Mouse (Mus musculus): ENCODE measurements around the gene Carm1.

Carm1 gene

DNA sequence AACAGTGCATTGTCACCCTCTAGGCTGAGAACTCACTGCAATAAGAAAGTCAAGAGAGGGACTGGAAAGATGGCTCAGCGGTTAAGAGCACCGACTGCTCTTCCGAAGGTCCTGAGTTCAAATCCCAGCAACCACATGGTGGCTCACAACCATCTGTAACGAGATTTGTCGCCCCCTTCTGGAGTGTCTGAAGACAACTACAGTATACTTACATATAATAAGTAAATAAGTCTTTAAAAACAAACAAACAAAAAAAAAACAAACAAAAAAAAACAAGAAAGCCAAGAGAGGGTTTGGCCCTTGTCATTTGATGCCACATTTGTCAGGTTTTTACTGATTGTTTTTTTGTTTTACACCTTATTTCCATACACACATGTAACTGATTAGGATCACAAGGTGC is 57.4 kb downstream of the Carm1 start:
- in situ Hi-C loops (cut with MboI; ENCODE audit: unreplicated experiment in 2 of 2): loop anchor here (5.0 to 25.0 kb wide), 6 partner anchors 33 to 967 kb away; partner anchors contain the start of genes Fbxl12 (in 1 of the 2), Spc24 (in 1 of the 2) and Ubl5 (in 1 of the 2)

DNA sequence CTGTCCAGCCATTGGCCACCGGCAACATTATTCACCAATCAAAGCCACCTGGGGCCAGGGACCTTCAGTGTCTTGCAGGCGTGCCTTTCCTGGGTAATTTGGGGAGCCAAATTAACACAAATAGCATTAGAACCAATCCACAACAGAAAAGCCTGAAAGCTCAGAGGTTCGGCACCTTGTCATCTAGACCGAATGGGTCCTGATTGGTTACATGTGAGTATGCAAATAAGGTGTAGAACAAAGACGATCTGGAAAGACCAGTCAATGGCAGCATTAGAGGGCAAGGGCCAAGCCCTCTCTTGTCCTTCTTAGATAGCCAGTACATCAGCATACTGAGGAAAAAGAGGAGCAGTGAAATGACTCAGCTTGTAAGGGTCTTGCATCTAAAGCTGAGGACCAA is 59.2 kb downstream of the Carm1 start:
- in situ Hi-C loops (cut with MboI; ENCODE audit: unreplicated experiment in 2 of 2): loop anchor here (10.0 to 25.0 kb wide), 2 partner anchors 59 to 969 kb away; partner anchors contain the start of genes Fbxl12 (in 1 of the 2) and Ubl5 (in 1 of the 2)

DNA sequence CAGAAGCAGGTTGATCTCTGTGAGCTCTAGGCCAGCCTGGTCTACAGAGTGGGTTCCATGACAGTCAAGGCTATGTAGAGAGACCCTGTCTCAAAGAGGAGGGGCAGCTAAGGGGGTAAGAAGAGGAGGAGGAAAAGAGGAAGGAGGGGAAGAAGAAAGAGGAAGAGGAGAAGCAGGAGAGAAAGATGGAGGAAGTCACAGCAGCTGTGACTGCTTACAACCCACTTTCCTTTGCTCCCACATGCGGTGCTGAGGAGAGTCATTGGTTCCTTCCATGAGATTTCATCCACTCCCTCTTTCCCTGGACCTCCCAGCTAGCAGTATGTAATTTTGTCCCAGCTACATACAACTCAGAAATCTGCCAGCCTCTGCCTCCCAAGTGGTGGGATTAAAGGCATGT is 60.0 kb downstream of the Carm1 start:
- in situ Hi-C loops (cut with MboI; ENCODE audit: unreplicated experiment in 2 of 2): loop anchor here (10.0 to 25.0 kb wide), 2 partner anchors 58 to 969 kb away; partner anchors contain the start of genes Fbxl12 (in 1 of the 2) and Ubl5 (in 1 of the 2)

DNA sequence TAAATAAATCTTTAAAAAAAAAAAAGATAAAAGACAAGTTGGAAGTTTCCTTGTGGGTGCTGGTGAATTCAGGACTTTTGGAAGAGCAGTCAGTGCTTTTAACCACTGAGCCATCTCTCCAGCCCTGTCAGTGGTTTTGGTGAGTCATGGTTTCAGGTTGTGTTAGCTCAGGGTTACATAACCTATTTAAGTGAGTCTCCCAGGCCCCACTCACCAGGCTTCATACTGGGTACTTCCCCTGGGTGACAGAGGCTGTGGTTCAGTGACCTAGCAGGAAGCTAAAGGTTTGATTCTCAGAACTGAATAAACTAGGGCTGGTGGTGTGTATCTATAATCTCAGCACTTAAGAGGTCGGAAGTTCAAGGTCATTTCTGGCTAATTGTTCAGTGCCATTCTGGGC is 63.2 kb downstream of the Carm1 start:
- in situ Hi-C loops (cut with MboI; ENCODE audit: unreplicated experiment in 2 of 2): loop anchor here (10.0 to 25.0 kb wide), 2 partner anchors 55 to 973 kb away; partner anchors contain the start of genes Fbxl12 (in 1 of the 2) and Ubl5 (in 1 of the 2)

DNA sequence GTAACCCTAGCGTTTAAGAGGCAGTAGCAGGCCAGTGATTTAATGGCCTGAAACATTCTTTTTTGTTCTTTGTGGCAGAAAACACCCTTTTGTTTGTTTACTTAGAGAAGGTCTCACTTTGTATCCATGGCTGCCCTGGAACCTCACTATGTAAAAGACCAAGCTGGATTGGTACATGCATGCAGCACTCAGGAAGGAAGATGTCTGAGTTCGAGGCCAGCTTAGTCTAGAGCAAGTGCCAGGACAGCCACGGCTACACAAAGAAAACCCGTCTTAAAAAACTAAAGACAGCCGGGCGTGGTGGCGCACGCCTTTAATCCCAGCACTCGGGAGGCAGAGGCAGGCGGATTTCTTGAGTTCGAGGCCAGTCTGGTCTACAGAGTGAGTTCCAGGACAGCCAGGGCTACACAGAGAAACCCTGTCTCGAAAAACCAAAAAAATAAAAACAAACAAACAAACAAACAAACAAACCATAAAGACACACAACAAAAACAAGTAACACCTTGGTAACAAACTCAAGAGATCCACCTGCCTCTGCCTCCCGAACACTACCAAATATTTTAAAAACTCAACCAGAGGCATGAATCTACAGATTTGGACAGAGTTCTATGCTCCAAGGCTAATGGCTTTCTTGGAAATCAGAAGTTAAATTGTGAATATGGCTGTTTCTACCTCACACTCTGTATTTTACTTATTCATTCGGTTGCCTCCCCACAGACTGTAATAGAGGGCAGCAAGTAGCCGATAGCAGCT is 68.3 kb downstream of the Carm1 start:
- in situ Hi-C loops (cut with MboI; ENCODE audit: unreplicated experiment in 2 of 2): loop anchor here in 1 of 2 experiments (25.0 kb wide), 1 partner anchor 978 kb away; the partner anchor contains the start of genes Fbxl12 and Ubl5

DNA sequence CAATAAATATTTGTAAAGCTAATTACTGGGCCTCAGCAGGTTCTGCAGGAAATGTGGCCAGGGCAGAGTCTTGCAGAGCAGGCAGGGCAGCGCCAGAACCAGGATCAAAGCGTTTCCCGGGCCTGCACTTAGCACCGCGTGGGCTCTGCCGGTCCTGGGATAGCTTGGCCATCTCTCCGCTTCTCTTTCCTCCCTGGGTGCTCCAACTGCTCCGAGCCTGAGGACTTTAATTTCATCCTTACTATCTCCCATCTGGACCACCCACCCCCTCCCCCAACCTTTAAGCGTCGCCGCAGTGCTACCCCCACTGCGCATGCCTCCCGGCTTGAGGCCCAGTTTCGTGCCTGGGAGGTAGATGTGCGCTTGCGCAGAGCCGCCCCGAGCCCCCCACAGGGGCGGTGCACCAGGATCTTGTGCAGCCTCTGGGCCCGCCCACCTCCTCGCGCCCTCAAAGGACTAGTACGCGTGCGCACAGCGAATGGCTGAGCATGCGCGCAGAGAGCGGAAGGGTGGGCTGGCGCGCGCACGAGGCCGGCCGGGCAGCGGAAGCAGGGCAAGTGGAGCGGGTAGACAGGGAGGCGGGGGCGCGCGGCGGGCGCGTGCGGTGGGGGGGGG is 69.0 kb downstream of the Carm1 start, which contains the start of gene Smarca4:
Smarca4 (plus strand) TSS at position 553 of the 615 bp plus-strand sequence.
- in situ Hi-C loops (cut with MboI; ENCODE audit: unreplicated experiment in 2 of 2): loop anchor here in 1 of 2 experiments (25.0 kb wide), 1 partner anchor 978 kb away; the partner anchor contains the start of genes Fbxl12 and Ubl5

DNA sequence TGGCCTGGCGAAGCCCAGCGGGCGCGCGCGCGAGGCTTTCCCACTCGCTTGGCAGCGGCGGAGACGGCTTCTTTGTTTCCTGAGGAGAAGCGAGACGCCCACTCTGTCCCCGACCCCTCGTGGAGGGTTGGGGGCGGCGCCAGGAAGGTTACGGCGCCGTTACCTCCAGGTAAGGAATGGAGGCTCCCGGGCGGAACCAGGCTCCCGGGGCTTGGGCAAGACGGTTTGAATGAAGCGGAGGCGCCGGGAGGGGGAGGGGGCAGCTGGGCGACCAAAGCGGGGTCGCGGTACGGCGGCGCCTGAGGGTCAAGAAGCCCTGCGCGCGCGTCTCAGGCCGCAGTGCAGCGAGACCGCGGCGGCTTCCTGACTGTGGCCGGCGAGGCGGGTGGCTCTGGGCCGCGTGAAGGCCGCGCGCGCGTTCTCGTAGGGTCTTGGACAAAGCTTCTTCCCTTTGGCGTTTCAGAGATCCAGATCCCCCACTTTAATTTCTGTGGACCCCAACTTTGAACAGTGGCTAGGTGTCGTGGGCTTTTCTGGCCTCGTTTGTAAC is 69.6 kb downstream of the Carm1 start:
- in situ Hi-C loops (cut with MboI; ENCODE audit: unreplicated experiment in 2 of 2): loop anchor here in 1 of 2 experiments (25.0 kb wide), 1 partner anchor 979 kb away; the partner anchor contains the start of genes Fbxl12 and Ubl5

DNA sequence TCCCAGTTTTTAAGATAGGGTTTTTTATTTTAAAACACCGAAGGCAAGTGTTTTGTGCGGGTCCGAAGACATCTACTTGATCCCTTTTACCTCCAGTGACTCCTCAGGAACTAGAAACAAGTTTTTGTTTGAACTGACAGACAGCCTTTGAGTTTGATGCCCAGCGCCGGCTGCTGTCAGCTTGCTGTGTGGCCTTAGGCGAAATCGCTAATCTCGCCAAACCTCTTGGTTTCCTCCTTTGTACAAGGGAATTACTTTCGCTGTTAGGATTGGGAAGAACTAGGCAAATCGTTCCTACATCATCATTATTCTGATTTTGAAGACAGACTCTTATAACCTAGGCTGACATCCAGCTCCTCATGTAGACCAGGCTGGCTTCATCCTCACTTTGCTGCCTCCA is 70.4 kb downstream of the Carm1 start:
- in situ Hi-C loops (cut with MboI; ENCODE audit: unreplicated experiment in 2 of 2): loop anchor here in 1 of 2 experiments (25.0 kb wide), 1 partner anchor 980 kb away; the partner anchor contains the start of genes Fbxl12 and Ubl5

DNA sequence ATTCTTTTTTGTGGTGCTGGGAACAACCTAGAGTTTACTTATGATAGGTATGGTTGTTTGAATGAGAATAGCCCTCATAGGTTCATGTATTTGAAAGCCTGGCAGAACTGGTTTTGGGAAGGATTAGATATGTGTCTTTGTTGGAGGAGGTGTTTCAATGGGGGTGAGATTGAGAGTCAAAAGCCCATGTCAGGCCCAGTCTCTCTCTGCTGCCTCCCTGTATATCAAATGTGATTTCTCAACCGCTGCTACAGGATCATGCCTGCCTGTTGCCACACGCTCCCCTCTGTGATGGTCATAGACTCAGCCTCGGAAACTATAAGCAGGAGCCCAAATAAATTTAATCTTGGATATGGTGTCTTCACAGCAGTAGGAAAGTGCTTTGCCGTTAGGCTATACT is 73.5 kb downstream of the Carm1 start:
- in situ Hi-C loops (cut with MboI; ENCODE audit: unreplicated experiment in 2 of 2): loop anchor here in 1 of 2 experiments (10.0 to 25.0 kb wide), 2 partner anchors 485 to 983 kb away; partner anchors contain the start of genes Fbxl12 and Ubl5

DNA sequence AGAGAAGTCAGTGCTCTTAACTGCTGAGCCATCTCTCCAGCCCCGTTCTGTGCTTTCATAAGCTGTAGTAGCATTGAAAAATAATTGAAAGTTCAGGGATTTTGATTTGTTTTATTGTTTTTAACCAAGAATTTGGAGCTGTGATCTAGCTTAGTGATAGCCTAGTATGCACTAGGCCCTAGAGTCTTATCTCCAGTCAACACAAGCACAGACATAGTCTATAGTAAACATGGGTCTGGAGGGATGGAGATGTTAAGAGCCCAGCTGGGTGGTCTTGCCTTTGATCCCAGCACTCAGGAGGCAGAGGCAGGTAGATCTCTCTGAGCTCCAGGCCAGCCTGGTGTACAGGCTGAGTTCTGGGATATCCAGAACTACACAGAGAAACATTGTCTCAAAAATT is 76.0 kb downstream of the Carm1 start:
- in situ Hi-C loops (cut with MboI; ENCODE audit: unreplicated experiment in 2 of 2): loop anchor here in 1 of 2 experiments (10.0 to 25.0 kb wide), 2 partner anchors 482 to 985 kb away; partner anchors contain the start of genes Fbxl12 and Ubl5

DNA sequence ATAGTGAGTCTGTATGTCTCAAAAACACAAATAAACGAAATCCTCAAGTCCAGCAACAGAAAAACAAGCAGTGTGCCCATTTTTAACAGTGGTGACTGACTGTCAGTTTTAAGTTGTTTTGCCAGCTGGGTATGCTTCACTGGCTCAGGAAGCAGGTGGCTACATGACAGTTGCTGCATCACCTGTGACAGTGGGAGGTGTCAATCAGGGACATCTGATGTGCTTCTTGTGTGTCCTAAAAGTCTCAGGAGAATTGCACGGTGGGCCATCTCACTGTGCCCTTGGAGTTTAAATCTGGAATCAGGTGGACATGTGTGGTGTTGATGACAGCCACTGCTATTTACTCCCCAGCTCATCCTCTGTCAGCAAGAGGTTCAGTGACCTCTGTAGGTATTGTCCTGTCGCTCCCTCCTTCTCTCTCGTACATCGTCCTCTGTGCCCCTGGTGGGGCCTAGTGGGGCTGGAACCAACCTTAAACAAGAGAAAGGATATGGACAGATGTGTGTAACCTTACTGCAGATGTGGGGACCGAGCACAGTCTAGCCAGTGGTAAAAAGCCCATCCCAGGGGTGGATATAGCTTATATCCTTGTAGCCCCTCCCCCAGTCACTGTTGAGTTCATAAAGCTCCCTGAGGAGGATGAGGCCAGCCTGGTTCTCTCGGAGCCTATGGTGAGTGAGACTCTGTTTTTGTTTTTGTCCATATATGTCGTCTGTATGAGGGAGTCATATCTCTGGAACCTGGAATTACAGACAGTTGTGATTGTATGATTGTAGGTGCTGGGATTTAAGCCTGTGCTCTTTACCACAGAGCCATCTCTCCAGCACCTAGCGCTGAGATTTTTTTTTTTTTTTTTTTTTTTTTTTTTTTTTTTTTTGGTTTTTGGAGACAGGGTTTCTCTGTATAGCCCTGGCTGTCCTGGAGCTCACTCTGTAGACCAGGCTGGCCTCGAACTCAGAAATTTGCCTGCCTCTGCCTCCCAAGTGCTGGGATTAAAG is 78.9 kb downstream of the Carm1 start:
- in situ Hi-C loops (cut with MboI; ENCODE audit: unreplicated experiment in 2 of 2): loop anchor here in 1 of 2 experiments (10.0 kb wide), 1 partner anchor 479 kb away; no protein-coding TSS in a partner anchor

DNA sequence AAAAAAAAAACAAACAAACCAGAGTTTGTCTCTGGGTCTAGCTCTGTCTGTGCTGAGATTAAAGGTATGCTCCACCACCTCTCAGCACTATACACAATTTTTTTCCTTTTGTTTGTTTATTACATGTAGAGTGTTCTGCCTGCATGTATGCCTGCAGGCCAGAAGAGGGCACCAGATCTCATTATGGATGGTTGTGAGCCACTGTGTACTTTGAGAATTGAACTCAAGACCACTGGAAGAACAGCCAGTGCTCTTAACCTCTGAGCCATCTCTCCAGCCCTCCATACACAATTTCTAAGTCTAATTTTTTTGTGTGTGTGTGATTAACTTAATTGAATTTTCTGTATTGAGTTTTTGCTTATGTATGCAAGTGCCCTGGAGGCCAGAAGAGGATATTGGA is 79.9 kb downstream of the Carm1 start:
- in situ Hi-C loops (cut with MboI; ENCODE audit: unreplicated experiment in 2 of 2): loop anchor here in 1 of 2 experiments (10.0 kb wide), 1 partner anchor 478 kb away; no protein-coding TSS in a partner anchor

DNA sequence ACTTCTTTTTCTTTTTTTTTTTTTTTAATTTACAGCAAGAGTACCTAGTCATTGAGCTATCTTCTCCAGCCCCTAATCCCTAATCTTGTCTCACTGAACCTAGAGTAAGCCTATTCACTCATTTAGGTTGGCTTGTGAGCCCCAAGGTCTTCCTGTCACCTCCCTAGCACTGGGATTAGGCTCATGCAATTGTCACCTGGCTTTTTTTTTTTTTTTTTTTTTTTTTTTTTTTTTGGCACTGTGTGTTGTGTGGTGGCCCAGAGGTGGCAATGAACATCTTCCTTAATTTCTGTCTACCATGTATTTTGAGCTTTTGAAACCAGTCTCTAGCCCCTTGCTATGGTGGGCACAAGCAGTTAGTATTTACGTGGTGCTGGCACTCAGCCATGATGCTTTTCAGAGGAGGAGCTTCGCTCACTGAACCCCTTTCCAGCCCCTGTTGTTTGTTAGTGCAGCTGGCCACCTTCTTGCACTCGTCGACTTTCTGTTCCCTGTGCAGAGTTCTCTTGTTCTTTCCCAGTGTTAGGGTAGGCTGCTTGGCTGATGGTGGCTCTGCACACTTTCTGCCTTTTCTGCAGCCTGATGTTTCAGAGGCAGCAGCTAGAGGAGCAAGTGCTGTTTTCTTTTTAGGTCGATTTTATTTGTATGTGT is 80.6 kb downstream of the Carm1 start:
- in situ Hi-C loops (cut with MboI; ENCODE audit: unreplicated experiment in 2 of 2): loop anchor here in 1 of 2 experiments (10.0 kb wide), 1 partner anchor 478 kb away; no protein-coding TSS in a partner anchor

DNA sequence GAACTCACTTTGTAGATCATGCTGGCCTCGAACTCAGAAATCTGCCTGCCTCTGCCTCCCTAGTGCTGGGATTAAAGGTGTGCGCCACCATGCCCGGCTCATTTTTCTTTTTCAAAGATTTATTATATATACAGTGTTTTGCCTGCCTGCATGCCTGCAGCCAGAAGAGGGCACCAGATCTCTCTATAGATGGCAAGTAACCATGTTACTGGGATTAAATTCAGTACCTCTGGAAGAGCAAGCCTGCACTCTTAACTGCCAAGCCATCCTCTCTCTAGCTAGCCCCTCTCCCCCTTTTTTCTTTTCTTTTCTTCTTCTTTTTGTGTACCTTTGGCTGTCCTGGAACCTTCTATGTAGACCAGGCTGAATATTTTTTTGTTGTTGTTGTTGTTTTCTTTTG is 84.0 kb downstream of the Carm1 start:
- in situ Hi-C loops (cut with MboI; ENCODE audit: unreplicated experiment in 2 of 2): no loop called here

DNA sequence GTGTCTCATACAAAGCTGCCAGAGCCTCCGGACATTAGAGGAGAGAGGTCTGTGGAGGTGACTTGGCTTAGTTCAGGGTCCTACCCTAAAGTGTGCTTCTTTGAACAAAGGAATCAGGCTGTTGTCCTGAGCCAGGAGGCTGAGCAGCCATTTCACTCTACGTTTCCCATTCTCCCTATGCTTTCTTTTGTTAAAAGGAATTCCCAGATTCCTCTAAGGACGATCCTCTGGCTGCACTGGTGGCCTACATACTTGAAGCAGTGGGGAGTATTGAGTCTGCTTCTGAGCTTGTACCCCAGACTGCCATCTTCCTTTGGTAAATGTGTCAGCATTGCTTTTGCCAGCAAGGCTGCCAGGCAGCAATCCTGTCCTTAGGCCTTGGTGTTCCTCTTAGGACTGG is 86.4 kb downstream of the Carm1 start:
- in situ Hi-C loops (cut with MboI; ENCODE audit: unreplicated experiment in 2 of 2): no loop called here

DNA sequence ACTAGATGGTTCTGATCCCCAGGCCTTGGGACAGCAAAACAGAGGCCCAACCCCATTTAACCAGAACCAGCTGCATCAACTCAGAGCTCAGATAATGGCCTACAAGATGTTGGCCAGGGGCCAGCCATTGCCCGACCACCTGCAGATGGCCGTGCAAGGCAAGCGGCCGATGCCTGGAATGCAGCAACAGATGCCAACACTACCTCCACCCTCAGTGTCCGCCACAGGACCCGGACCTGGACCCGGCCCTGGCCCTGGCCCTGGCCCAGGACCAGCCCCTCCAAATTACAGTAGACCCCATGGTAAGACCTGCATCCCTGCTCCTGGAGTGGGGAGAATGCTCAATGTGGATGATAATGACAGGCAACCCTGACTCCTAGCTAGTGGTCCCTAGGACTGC is 88.9 kb downstream of the Carm1 start:
- in situ Hi-C loops (cut with MboI; ENCODE audit: unreplicated experiment in 2 of 2): loop anchor here in 1 of 2 experiments (5.0 kb wide), 2 partner anchors 33 to 52 kb away; no protein-coding TSS in a partner anchor

DNA sequence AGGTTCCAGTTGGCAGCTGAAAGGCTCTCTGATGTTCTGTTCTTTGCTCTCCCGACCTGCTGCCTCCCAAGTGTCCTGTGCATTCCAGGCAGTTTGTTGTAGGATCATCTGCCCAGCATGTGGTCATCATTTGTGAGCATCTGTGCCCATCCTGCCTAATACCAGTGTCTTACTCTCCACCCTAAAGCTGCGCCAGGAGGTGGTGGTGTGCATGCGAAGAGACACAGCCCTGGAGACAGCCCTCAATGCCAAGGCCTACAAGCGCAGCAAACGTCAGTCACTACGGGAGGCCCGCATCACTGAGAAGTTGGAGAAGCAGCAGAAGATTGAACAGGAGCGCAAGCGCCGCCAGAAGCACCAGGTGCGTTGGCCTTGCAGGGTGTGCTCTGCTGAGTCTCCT is 92.3 kb downstream of the Carm1 start:
- in situ Hi-C loops (cut with MboI; ENCODE audit: unreplicated experiment in 2 of 2): loop anchor here in 1 of 2 experiments (5.0 kb wide), 2 partner anchors 37 to 48 kb away; no protein-coding TSS in a partner anchor

Data from v-Abl transformed pro-B cells (cell line).